Mouse (Mus musculus): ENCODE measurements around the gene Zfp82. TPM values are rescaled to one million over a fixed set of nuclear protein-coding genes. Genes with fewer than 3 reads are reported as not detected.
A peak's percentile ranks its signal among the peaks of the same experiment; 100 is the strongest.
"Not testable (repeated sequence)": the region's sequence is repeated elsewhere in the genome, so short reads cannot be mapped to it uniquely, and the experiment has no call there.

The Zfp82 gene
- 4.4 and 6.6 TPM in 2 replicates for total RNA-seq (2017)

- ATAC-seq (replicated peaks in 1 of 2; ENCODE audit: insufficient read depth in 1 of 2, low FRiP score in 2 of 2, low TSS enrichment in 1 of 2, low read depth in 1 of 2, poor library complexity in 2 of 2, severe bottlenecking in 2 of 2): peak; percentile 92 to 95
These were observed at the start of gene Zfp82 for GRCm38 (mm10) chr7:30072146-30073028. Gene Zfp82, minus strand, starts transcription at chr7:30072900.

- ATAC-seq (replicated peaks in 1 of 2; ENCODE audit: insufficient read depth in 1 of 2, low FRiP score in 2 of 2, low TSS enrichment in 1 of 2, low read depth in 1 of 2, poor library complexity in 2 of 2, severe bottlenecking in 2 of 2): no peak
These were observed 49.5 kb upstream of the Zfp82 start for GRCm38 (mm10) chr7:30122188-30122530.

GRCm38 (mm10) chr7:30121308-30122187 is 48.8 kb upstream of the Zfp82 start, which contains the start of gene Zfp382:
Gene Zfp382, plus strand, starts transcription at chr7:30121942.
- peak; percentile 98 to 99 for ATAC-seq (replicated peaks in 1 of 2; ENCODE audit: insufficient read depth in 1 of 2, low FRiP score in 2 of 2, low TSS enrichment in 1 of 2, low read depth in 1 of 2, poor library complexity in 2 of 2, severe bottlenecking in 2 of 2)

GRCm38 (mm10) chr7:30117935-30118334 is 45.2 kb upstream of the Zfp82 start:
- ATAC-seq (replicated peaks in 1 of 2; ENCODE audit: insufficient read depth in 1 of 2, low FRiP score in 2 of 2, low TSS enrichment in 1 of 2, low read depth in 1 of 2, poor library complexity in 2 of 2, severe bottlenecking in 2 of 2): not testable (repeated sequence)

GRCm38 (mm10) chr7:30116076-30116475 is 43.4 kb upstream of the Zfp82 start:
- no peak for ATAC-seq (replicated peaks in 1 of 2; ENCODE audit: insufficient read depth in 1 of 2, low FRiP score in 2 of 2, low TSS enrichment in 1 of 2, low read depth in 1 of 2, poor library complexity in 2 of 2, severe bottlenecking in 2 of 2)

- ATAC-seq (replicated peaks in 1 of 2; ENCODE audit: insufficient read depth in 1 of 2, low FRiP score in 2 of 2, low TSS enrichment in 1 of 2, low read depth in 1 of 2, poor library complexity in 2 of 2, severe bottlenecking in 2 of 2): no peak
These were observed 26.6 kb upstream of the Zfp82 start for GRCm38 (mm10) chr7:30099297-30099696.

- ATAC-seq (replicated peaks in 1 of 2; ENCODE audit: insufficient read depth in 1 of 2, low FRiP score in 2 of 2, low TSS enrichment in 1 of 2, low read depth in 1 of 2, poor library complexity in 2 of 2, severe bottlenecking in 2 of 2): no peak
These were observed 22.9 kb upstream of the Zfp82 start for GRCm38 (mm10) chr7:30095551-30096125.

- peak; percentile 64 to 66 for ATAC-seq (replicated peaks in 1 of 2; ENCODE audit: insufficient read depth in 1 of 2, low FRiP score in 2 of 2, low TSS enrichment in 1 of 2, low read depth in 1 of 2, poor library complexity in 2 of 2, severe bottlenecking in 2 of 2)
These were observed 22.1 kb upstream of the Zfp82 start, which contains the start of gene Zfp260 for GRCm38 (mm10) chr7:30094646-30095429. Gene Zfp260, plus strand, starts transcription at chr7:30094777.

- no peak for ATAC-seq (replicated peaks in 1 of 2; ENCODE audit: insufficient read depth in 1 of 2, low FRiP score in 2 of 2, low TSS enrichment in 1 of 2, low read depth in 1 of 2, poor library complexity in 2 of 2, severe bottlenecking in 2 of 2)
These were observed 21.3 kb upstream of the Zfp82 start for GRCm38 (mm10) chr7:30093918-30094415.

GRCm38 (mm10) chr7:30092666-30093065 is 20.0 kb upstream of the Zfp82 start:
- no peak for ATAC-seq (replicated peaks in 1 of 2; ENCODE audit: insufficient read depth in 1 of 2, low FRiP score in 2 of 2, low TSS enrichment in 1 of 2, low read depth in 1 of 2, poor library complexity in 2 of 2, severe bottlenecking in 2 of 2)

GRCm38 (mm10) chr7:30090970-30091585 is 18.4 kb upstream of the Zfp82 start:
- ATAC-seq (replicated peaks in 1 of 2; ENCODE audit: insufficient read depth in 1 of 2, low FRiP score in 2 of 2, low TSS enrichment in 1 of 2, low read depth in 1 of 2, poor library complexity in 2 of 2, severe bottlenecking in 2 of 2): no peak

GRCm38 (mm10) chr7:30090092-30090969 is 17.6 kb upstream of the Zfp82 start, which contains the start of the genes Gm26920 and Zfp566:
Gene Gm26920, minus strand, starts transcription at chr7:30090410.
Gene Zfp566, minus strand, starts transcription at chr7:30090527.
- ATAC-seq (replicated peaks in 1 of 2; ENCODE audit: insufficient read depth in 1 of 2, low FRiP score in 2 of 2, low TSS enrichment in 1 of 2, low read depth in 1 of 2, poor library complexity in 2 of 2, severe bottlenecking in 2 of 2): peak; percentile 89 to 93

- no peak for ATAC-seq (replicated peaks in 1 of 2; ENCODE audit: insufficient read depth in 1 of 2, low FRiP score in 2 of 2, low TSS enrichment in 1 of 2, low read depth in 1 of 2, poor library complexity in 2 of 2, severe bottlenecking in 2 of 2)
These were observed 16.7 kb upstream of the Zfp82 start for GRCm38 (mm10) chr7:30089405-30089804.

- no peak for ATAC-seq (replicated peaks in 1 of 2; ENCODE audit: insufficient read depth in 1 of 2, low FRiP score in 2 of 2, low TSS enrichment in 1 of 2, low read depth in 1 of 2, poor library complexity in 2 of 2, severe bottlenecking in 2 of 2)
These were observed 13.8 kb upstream of the Zfp82 start for GRCm38 (mm10) chr7:30086524-30086923.

GRCm38 (mm10) chr7:30064622-30065021 is 8.1 kb downstream of the Zfp82 start:
- ATAC-seq (replicated peaks in 1 of 2; ENCODE audit: insufficient read depth in 1 of 2, low FRiP score in 2 of 2, low TSS enrichment in 1 of 2, low read depth in 1 of 2, poor library complexity in 2 of 2, severe bottlenecking in 2 of 2): no peak
